Mouse (Mus musculus): Measurements from ENCODE around the gene Bmp2k.

Gene Bmp2k

DNA sequence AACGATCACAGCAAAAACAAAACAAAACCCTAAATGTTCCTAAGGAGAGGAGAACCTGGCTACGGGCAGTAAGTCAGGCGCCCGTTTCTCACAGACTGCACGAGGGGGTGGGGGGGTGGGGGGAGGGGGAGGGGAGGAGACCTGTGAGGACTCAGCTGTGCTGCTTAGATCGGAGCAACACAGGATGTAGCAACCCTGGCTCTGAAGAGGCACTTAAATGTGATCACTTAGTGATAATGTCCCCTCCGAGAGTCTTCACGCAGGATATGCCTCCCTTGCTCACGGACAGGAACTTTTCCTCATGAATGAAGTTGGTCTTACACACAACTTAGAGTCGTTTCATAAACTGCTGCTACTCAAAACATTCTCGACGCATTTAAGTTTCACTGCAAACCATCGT lies 97.8 kb downstream of the Bmp2k start:
- DNase-seq (ENCODE audit: low spot score in 2 of 2), result no peak

DNA sequence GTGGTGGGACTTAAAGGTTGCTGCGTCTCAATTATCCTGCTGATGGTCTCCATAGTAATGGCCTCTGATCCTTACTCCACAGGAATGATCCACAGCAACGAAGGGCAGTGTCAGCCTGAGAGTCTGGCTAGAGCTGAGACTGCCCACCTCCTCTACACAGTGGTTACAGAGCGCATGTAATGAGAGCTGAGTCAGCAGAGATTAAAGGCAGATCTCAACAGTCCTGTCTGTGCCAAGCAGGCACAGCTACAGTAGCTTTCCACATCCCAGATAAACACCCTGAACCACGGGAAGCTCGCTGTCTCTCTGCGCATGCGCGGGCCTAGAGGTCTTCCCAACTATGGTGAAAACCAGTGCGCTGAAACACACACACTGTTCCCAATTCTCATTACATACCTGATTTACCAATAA lies 100.1 kb downstream of the Bmp2k start:
- no peak for DNase-seq (ENCODE audit: low spot score in 2 of 2)

DNA sequence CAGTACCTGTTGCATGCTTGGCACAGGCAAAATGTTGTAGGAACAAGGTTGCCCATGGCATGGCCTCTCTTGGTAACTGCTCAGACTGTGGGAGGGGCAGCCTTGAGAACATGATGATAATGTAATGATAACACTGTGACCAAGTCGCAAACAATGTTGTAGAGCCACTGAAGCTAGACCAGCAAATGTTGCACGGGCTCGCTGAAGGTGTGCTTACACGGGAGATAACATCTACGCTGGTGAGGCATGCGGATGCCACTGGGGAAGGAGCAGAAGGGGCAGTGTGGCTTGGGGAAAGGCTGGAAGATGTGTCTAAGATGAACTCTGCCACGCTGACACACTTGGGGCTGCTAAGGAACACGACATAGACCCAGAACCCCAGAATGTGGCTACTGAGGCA lies 102.5 kb downstream of the Bmp2k start:
- no peak for DNase-seq (ENCODE audit: low spot score in 2 of 2)

DNA sequence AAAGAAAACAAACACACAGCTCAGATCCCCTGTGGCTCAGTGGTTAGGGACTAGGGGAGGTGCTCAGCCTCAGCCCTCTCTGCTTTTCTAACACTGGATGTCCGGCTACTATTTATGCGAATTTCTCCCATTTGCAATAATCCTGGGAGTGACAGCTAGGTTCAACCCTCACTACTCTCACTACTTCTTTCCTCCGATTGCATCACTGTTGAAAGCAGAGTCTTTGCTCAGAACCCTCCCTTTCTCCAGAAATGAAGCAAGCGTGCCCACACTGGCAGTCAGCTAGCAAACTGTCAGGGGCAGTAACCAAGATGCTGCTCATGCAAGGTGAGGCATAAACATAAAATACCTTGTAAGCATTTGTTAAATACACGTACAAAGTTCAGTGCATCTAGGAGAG lies 110.8 kb downstream of the Bmp2k start:
- DNase-seq (ENCODE audit: low spot score in 2 of 2), result no peak

DNA sequence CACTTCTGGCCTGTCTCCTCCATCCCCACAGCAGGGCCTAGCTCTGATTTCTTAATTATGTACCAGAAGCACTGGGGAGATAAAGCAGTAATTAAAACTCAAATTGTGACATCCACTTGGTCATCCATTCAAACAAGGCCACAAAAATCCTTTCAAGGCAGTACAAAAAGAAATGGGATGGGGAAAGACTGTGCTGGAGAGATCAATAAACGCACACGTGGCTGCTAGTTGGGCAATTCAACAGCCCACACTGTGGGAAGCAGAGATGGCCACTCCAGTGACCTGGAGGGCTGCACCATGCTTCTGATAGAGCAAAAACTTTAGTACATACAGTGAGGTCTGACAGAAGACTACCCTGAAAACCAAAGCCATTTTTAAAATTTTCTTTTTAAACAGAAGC lies 112.6 kb downstream of the Bmp2k start:
- no peak for DNase-seq (ENCODE audit: low spot score in 2 of 2)

DNA sequence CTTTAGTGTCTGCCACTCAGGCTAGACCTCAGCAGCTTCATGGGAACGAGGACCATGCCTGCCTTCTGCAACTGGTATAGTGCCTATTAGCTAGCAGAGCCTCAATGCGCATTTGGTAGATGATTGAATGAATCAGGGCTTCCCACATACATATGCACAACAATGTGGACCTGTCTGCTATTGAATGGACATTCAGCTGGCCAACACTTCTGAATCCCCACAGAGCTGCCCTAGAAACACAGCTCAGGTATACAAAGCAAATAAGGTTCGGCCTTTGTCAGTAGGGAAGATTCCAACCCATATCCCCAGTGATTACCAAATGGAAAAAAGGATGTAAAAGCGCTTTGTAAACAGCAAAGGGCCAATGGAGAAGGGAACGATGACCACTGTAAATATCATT lies 113.2 kb downstream of the Bmp2k start:
- DNase-seq (ENCODE audit: low spot score in 2 of 2), result no peak

DNA sequence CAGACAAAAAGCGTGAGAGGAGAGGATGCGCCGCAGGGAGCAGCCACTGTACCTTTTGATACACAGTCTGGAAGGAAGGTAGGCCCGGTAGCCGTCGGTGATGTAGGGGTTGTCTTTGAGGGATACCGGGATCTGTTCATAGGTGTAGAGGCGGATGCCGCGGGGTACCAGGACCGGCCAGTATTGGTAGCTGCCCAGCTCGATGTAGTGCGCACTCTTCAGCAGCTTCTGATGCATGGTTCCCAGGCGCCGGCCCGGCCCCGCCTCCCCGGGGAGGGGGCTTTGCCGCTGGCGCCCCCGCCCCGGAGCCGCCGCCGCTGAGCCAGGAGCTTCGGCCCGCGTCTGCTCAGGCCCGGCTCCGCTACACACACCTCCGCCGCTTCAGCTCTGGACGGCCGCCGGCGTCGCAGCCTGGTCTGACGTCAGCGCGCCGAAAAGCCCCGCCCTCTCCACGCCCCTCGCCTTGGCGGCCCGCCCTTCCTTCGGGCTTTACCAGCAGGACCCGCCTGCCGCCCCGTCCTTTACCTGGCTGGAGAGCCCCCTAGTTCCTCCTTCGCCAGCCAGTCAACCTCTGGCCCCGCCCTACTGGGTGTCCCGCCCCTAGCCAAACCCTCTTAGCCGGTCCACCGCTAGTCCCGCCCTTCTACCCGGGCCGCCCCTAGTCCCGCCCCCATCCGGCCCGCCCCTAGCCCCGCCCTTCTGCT lies 113.9 kb downstream of the Bmp2k start, which contains the start of gene Paqr3:
Gene Paqr3 (minus strand): TSS at position 390 of the 704 bp plus-strand sequence.
- peak; percentile 96 to 97 for DNase-seq (ENCODE audit: low spot score in 2 of 2)

DNA sequence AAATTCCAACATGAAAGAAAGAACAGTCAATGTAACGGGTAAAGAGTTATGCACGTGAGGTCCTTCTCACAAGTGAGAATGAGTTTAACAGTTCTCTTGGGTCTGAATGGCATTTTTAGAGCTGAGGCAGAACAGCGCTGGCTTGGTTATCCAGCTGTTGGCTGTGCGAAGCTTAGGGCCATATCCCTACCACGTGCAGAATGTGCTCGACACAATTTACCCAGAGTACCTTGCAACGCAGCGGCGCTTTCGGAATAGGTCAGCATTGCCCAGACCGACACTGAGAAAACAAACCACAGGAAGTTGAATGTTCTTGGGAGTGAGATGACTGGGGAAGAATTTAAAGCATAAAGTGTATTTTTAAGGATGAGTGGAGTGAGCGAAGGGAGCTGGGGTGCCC lies 127.5 kb downstream of the Bmp2k start:
- DNase-seq (ENCODE audit: low spot score in 2 of 2), result no peak

DNA sequence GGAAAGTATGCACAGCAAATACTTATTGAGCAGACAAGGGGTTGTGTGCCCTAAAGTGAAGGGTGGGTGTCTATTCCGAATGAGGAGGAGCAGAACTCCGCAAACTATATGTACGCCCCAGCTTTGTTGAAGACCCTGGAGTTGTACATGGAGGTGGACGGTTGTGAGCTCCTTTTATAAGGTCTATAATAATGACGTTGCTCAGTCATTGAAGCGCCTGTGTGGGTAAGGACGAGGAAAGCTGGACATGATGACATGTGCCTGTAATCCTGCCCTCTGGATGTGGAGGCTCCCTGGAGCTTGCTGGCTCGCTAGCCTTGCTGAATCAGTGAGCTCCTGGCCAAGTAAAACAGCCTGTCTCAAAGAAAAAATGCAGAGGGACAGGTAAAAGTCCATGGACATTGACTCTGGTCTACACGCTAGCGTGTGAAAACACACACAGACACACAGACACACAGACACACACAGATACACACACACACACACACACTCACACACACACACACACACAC lies 128.0 kb downstream of the Bmp2k start:
- DNase-seq (ENCODE audit: low spot score in 2 of 2), result no peak

DNA sequence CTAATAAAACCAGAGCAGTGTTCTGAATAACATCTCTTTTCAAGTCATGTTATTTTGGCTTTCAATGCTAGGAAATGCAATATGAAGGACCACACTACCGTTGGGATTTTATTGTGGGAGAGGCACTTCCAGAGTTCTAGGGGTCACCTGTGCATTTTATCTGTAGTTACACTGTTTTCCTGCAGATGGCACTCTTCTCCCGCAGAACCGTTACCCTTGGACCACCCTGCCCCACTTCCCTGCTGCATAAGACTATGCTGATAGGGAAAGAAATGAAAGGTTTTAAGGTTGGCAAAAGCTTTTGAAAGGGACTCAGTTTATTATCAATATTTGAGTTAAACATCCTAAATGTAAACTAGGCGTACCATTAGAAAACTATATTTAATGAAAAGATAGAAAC lies 128.5 kb downstream of the Bmp2k start:
- DNase-seq (ENCODE audit: low spot score in 2 of 2), result peak; percentile 3 to 6

DNA sequence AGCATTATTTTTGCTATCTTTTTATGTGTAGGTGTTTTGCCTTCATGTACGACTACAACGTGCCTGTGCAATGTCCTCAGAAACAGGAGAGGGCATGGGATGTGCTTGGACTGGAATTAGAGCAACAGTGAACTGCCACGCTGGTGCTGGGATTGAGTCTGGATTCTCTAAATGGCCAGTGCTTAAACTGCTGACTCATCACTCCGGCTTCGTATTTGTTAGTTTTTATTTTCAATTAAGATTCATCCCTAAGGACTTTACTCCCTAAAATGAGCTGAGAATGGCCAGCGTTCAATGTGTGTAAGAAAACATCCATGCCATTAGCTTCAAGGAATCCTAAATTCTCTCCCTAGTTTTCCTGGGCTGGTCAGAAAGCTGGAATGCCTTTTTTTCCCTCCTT lies 129.8 kb downstream of the Bmp2k start:
- DNase-seq (ENCODE audit: low spot score in 2 of 2), result no peak

DNA sequence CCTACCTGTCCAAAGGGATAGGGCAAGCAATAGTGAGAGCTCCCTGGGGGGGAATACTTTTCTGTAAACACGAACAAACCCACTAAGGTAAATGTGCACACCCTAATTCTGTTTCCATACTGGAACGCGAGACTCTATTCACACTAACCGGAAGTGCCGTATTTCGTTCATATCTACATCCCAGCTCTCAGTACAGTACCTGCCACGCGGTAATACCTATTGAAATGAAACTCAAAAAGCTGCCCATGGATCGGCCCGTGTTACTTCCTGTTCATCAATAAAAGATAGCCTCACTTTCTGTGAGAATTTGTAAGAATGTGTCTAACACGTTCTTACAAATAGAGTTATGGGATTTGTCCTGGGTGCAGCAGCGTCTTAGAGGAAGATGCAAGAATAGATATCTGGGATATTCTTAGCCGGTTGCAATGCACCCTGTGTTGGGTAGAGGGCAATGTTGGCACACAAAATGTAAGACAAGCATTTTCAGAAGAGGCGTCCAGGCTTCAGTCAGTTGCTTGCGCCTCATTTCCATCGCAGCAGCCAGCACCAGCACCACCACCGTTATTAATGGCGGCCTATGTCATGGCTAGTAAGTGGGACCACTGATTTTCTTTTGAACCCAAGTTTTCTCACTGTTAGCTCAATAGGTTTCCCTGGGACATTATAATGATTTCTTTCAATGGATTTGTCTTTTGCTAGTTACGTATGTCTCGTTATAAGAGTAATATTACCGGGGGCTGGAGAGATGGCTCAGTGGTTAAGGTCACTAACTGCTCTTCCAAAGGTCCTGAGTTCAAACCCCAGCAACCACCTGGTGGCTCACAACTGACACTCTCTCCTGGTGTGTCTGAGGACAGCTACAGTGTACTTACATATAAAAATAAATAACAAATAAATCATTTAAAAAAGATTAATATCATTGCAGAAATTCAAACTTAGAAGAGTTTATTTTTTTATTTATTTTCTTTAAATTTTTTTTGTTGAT lies 131.0 kb downstream of the Bmp2k start:
- no peak for DNase-seq (ENCODE audit: low spot score in 2 of 2)

DNA sequence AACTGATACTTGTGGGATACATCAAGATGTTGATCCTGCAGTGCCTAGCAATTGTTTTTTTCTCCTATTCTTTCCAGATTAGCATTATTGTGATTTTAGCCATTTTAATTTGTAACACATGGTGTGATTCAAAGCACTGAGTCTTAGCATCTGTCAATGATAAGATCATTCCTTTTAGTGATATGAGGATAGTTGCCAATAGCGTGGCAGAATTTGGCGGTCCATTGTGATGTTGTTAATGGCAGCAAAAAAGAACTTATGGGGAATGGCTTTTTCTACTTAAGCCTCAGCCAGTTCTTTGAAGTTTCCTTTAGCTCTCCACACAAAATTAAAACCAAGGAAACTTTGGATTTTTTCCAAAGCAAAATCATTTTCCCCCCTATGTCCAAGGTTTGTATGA lies 132.1 kb downstream of the Bmp2k start:
- DNase-seq (ENCODE audit: low spot score in 2 of 2), result no peak

DNA sequence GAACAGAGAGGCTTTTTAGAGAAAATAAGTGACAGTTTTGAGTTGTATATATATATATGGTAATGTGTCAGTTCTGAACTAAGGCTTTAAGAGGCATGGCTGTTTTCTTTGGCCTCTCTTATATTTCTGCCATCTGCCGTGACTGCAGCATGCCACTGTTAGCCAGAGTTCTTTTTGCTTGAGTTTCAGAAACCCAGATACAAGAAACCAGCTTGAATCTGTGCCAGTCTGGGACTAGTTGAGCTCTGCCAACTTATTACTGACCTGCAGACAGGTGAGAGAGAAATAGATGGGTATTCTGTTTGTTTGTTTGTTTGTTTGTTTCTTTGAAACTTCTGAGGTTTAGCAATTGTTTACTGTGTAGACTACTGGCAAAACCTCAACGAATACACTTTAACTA lies 137.8 kb downstream of the Bmp2k start:
- DNase-seq (ENCODE audit: low spot score in 2 of 2), result no peak

All from natural killer cell, adult 2 months (primary cell).